Mouse (Mus musculus) olfactory bulb, adult 2 months (tissue): ENCODE measurements around the gene Rhebl1.

Experiments
- CTCF ChIP-seq: fragments of 200-500 bp; IDR thresholded peaks from 2 replicates; pipeline ENCODE4 v1.5.1; 2012; ENCODE audit warnings: low read depth, mild to moderate bottlenecking, low read length, moderate library complexity; ENCODE audit not compliant: insufficient read depth
- POLR2A ChIP-seq: fragments of 200-500 bp; IDR thresholded peaks from 2 replicates; pipeline ENCODE4 v1.6.1; 2012; ENCODE audit warnings: mild to moderate bottlenecking, low read depth, low read length, moderate library complexity; ENCODE audit not compliant: insufficient read depth

GRCm38 (mm10) chr15:98902600-98902999, 8.3 kb upstream of the Rhebl1 start:
- TF ChIP-seq CTCF (no peak), POLR2A (no peak)
